Mouse (Mus musculus) embryo, embryonic 10 days (tissue): ENCODE results near the gene Rps25.
"Not testable (repeated sequence)": the region's sequence is repeated elsewhere in the genome, so short reads cannot be mapped to it uniquely, and the experiment has no call there.

Experiments
- DNase-seq: peaks from one replicate; pipeline ENCODE4 v3.0.0-alpha.2; 2015; ENCODE audit warnings: low spot score

Gene Rps25

DNA sequence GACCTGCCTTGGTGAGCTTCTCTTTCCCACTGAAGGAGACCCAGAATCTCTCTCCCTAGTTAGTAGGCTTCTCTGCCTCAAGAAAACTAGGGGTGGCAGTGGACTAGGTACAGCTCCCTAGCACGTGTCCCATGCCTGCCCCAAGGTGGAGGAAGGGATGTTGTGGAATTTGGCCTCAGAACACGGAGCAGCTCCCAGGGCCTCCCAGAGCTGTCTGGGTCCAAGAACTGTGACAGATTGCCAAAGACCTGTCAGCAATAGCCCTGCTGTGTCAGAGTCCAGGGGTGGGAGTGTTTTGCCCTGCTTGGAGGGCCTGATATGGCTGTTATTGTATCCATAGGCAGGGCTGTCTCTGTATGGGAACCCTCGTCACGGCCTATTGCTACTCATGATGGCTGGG lies 5.9 kb upstream of the Rps25 start:
- DNase-seq, result no peak

DNA sequence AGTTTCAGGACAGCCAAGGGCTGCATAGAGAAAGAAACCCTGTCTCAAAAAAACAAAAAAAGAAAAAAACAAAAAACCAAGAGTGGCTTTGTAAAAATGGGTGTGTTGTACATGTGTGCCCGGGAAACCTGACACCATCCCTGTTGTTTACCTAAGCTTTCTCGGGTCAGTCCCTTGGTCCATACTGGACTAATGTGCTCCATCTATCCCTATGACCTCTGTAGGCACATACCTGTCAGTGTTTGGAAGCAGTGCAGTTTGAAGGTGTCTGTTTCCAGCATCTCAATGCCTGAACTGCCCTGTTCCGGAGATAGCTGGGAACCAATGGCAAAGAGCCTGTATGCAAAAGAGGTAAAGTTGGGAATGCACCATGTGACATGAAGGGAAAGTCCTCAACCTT lies 1.9 kb upstream of the Rps25 start:
- DNase-seq, result no peak

DNA sequence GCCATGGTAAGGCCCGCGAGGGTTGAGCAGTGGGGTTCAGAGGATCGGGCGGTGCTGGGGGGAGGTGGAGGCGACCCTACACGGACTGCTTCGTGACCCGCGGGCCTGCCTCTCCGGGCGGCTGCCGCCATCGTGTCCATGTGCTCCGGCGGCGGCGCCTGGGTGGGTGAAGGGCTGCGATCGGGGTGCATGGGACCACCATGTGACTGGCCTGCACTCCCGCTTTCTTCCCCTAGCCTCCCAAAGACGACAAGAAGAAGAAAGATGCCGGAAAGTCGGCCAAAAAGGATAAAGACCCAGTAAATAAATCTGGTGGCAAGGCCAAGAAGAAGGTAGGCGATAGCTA lies 786 bp downstream of the Rps25 start:
- no peak for DNase-seq

DNA sequence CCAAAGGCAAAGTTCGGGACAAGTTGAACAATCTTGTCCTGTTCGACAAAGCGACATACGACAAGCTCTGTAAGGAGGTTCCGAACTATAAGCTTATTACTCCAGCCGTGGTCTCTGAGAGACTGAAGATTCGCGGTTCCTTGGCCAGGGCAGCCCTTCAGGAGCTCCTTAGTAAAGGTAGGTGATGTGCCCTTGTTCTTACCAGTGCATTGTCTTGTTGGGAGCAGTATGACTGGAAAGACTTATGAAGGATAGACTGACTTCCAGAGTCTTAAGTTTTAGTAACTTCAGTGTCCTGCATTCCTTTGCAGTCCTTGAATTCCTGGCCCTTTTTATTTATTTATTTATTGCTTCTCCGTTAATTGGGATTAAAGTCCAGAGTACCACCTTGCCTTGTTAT lies 1.8 kb downstream of the Rps25 start:
- not testable (repeated sequence) for DNase-seq

DNA sequence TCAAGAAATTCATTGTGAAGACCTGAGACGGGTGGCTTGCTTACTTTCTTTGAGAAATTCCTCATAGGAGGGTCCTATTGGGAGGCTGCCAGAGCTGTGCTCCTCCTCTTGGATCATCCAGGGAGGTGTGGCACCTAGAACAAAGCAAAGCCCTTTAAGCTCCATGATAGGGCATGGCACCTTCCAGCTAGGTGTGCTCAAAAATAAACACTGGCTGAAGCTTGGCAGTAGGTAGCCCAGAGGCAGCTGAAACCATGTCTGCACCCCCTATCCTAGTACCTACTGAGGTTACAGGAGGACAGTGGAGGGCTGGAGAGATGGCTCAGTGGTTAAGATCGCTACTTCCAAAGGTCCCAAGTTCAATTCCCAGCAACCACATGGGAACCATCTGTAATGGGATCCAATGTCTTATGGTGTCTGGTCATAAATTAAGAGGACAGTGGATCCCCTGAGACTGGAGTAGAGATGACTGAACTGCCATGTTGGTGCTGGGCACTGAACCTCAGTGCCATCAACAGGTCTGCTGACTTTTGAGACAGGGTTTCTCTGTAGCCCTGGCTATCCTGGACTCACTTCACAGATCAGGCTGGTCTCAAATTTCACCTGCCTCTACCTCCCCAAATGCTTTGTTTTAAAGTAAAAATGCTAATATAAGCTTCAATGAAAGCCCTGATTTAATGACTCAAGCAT lies 3.9 kb downstream of the Rps25 start:
- DNase-seq, result no peak

DNA sequence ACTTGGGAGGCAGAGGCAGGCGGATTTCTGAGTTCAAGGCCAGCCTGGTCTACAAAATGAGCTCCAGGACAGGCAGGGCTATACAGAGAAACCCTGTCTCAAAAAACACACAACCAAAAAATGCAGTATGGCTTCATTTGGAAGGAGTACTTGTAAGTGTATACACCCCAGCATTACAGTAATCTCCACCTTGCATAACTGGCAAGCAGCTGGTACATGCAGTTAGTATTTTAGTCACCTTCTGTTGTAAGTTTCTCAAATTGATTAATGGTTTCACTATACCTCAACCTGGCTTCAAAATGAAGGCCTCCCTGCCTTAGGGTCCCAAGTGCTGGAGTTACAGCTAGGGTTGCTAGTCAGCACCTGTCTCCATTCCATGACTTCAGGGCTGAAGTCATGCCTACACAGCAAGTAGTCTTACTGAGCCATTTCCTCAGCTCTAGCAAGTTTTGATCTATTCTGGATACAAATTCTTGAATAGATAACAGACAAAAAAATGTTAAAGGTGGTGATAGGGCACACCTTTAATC lies 4.7 kb downstream of the Rps25 start:
- no peak for DNase-seq

DNA sequence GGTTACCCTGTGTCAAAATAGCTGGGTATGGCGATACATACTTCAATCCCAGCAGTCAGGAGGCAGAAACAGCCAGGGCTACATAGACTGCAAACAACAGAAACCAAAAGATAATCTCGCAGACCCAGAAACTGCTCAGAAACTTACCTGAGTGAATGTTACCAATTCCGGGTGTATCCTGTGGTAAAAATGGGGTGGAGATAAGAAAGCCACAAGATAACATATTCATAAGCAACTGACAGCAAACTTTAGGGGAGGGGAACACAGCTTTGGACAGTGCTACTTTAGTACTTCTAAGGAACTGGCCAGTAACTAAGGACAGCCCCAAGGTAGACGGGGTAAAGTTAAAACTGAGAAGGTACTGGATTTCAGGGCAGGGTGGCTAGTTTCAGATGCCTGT lies 5.4 kb downstream of the Rps25 start:
- DNase-seq, result no peak

DNA sequence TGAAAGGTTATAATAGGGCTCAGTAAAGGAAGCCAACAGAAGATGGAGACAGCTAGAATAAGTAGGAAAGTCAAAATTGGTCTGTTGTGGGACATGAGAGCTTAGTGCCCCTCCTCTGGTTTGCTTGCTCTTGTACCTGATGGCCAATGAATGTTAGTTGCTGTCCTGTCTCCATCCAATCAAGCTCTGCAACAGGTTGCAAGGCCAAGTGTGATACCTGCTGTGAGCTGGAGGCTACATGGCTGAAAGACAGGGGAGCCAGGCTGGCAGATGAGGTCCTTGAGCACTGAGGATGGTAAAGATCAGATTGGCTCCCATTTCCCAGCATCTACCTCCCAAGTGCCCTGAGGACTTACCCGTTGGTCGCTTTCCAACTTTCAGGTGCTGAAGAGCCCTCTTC lies 5.8 kb downstream of the Rps25 start:
- DNase-seq, result no peak

DNA sequence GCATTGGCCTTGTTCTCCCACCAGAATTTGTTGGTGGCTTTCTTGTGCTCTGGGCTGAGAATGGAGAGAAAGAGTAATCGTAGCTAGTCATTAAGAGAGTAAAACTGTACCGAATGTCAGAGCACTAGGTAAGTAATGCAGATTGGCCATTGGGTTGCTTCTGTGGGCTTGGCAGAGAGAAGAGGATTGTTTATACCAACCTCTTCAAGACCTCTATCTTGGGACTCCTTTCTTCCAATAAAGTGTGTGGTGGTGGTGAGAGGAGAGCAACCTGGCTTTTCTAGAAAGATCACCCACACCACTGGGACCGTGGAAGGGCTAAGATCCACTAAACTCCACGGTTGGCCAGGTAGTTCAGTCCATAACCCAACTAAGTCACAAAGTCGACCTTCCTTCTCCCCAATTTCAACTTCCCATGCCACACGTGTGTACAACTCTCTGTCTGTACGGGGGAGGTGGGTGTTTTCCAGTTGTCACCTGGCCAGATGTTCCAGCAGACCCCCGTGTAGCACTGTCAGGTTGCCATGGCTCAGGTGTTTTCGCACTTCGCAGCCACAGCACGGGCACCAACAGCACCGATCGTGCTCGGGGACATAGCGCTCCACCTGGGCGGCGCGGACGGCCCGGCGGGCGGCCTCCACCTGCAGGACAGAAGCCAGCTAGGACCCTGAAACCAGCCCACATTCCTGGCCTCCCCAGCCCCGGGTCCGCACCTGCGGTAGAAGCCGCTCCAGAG lies 10.4 kb downstream of the Rps25 start:
- no peak for DNase-seq

DNA sequence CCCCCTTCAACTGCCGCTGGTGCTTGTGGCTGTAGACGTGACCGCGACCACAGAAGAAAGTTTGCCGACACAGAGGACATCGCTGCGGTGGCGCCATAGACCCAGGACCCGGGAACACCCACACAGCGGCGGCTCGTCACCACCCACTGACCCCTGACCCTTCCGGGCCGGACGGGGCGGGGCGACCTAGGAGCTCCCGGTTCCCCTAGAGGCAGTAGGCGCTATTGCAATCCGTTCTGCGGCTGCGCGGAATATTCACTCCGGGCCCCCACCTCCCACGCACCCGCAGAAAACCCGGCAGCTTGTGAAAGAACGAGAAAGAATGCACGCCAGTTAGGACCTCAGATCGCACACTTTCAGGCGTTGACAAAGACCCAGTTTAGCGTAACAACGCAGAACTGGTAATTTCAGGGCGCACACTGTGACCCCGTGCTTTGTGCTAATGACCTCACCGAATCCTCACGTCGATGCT lies 11.0 kb downstream of the Rps25 start:
- peak; percentile 95 for DNase-seq

DNA sequence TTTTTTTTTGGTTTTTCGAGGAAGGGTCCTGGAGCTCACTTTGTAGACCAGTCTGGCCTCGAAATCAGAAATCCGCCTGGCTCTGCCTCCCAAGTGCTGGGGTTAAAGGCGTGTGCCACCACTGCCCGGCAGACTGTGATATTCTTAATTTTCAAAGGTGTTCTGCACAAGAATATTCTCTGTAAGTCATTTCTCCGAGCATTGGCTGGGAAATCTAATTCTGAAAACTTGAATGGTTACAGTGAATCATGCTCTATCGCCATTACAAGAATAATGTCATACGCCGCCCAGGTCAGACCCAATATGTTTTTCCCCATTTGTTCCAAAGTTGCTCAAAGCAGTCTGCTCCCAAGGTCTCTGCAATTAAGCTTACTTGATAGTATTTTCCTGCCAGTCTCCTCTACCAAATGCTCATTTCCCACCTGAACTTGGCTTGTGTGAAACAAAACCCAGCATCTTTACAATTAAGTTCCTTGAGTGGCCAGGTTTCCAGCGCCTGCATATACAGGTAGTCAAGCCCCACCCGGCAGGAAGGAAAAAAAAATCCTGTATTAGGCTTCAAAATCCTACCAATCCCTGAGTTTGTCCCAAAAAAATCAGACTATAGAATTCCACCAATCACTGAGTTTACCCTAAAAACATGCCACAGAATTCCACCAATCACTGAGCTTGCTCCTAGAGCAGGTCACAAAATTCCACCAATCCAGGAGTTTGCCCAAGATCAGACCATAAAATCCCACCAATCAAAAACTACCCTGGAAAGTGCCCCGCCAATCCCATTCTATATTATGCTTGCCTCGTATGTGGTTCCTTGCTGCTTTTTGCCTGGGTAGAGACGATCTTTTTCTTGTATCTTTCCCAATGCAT lies 11.8 kb downstream of the Rps25 start, which contains the start of gene Ccdc84:
TSS of gene Ccdc84 (minus strand) at position 51 of the 867 bp plus-strand sequence.
- no peak for DNase-seq

DNA sequence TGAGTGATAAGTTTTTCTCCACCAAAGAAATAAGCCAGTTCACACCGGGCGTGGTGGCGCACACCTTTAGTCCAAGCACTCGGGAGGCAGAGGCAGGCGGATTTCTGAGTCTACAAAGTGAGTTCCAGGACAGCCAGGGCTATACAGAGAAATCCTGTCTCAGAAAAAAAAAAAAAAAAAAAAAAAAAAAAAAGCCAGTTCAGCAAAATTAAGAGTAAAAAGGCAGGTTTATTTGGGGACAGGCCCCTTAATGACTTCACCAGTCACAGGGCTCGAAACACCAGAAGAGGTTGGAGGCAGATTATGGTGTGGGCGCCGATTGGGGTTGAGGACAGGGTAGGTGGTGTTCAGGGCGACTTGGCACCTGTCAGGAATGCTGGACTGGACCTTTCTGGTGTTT lies 12.8 kb downstream of the Rps25 start:
- DNase-seq, result not testable (repeated sequence)

DNA sequence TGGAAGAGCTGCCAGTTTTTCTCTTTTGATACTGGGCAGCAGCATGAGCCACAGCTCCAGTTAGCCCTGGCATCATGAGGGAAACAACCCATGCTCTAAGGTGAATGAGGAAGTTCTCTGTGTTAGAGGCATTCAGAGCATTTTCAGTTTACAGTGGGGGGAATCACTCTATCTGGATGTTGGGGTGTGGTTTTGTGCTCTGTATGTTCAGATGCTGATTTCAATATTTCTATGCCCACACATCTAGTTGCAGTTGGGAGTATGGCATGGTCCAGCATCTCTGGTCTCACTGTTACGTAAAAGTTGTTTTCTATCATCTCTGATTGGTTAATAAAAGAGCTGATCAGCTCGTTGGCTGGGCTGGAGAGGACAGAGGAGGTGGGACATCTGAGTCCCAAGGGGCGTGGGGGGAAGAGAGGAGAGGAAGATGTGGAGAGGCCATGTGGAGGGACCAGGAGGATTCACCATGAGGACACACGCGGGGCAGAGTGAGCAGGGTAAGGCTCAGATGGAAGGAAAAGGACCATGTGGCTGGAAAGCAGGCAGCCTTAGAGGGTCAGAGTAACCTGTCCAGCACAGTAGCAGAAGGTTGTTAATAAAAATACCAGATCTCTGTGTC lies 13.4 kb downstream of the Rps25 start:
- no peak for DNase-seq

DNA sequence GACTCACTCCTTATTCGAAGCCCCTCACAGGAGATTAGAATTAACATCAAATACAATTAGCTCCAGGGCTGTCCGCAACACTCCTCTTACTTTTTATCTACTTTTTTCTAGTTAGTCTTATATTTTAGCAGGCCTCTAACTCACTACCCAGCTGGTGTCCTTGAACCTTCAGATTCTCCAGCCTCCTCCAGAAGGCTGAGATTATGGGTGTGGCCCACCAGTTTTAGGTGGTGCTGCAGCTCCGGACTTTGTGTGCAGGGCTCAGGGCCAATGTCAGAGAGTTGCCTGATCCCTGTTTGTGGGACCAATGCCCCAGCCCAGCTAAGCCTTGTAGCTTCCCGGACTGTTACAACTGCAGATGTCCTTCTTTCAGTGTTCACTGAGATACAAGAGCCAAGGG lies 16.6 kb downstream of the Rps25 start:
- DNase-seq, result no peak

DNA sequence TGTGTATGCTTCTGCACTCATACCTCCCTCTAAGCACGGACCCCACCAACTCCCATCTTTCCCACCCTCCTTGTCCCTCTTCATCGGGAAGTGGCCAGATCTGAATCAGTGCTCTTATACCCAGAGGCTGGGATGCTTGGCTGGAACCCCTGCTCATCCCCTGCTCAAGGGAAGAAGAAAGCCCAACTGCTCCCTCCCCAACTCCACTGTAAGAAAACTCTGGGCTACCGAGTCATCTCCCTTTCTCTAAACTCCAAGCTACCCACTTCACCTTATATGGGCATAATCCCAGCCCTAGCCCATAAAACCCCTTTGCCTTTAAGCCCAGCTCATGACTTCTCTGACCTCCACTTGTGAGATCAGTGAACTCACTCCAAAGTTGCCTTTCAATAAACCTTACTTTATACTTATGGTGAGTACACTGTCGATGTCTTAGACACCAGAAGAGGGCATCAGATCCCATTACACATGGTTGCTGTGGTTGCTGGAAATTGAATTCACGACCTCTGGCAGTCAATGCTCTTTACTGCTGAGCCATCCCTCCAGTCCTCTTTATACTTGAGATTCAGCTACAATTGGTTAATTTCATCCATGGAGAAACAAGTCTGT lies 25.7 kb downstream of the Rps25 start:
- no peak for DNase-seq

DNA sequence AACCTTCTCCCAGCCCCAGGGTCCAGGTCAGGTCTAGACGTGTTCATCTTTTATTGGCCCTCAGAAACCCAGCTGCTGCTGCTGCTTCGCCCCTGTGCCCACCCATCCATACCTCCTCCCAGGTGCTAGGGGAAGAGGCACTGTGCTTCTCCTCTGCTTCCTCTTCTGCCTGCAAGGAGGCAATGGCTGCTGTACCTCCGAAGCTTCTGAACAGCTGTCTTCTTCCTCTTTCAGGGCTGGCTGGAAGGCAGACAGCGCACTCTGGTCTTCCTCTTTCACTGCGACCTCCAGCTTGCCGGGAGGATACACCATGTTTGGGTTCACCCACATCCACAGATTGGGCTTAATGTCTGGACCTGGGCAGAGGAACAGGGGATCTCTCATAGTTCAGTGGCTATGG lies 28.8 kb downstream of the Rps25 start:
- DNase-seq, result no peak

DNA sequence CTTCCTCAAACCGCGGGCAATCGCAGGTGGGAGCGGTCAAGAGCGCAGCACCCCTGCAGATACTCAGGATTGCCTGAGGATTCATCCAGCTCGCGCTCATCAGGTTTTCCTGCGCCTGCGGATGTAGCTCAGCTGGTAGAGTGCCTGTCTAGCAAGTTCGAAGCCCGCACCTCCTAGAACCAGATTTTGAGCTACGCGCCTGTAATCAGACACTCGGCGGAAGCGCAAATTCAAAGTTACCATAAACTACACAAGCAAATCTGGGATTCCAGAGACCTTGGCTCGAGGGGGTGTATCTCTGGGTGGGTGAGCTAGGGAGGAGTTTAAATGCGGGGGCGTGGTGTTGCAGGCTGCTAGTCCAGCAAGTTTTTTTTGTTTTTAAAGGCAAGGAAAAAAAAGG lies 34.0 kb downstream of the Rps25 start, which contains the start of gene Foxr1:
TSS of gene Foxr1 (minus strand) at position 176 of the 400 bp plus-strand sequence.
- no peak for DNase-seq

DNA sequence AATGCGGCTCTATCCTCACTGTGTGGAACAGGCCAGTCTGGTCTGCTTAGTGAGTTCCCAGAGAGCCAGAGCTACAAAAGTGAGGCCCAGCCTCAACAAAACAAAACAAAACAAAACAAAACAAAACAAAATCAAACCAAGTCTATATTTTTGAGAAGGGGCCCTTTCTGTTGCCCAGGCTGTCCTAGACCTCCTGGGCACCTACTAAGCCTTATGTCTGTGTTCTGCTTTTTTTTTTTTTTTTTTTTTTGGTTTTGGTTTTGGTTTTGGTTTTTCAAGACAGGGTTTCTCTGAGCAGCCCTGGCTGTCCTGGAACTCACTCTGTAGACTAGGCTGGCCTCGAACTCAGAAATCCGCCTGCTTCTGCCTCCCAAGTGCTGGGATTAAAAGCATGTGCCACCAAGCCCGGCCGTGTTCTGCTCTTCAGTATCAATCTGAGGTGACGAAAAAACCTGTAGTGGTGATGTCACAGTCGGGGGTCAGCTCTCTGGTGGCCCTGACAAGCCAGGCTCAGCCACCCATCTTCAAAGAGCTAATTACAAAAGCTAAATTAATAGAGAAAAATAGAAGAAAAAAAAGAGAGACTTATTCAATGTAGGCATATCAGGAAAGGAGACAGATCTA lies 37.6 kb downstream of the Rps25 start:
- not testable (repeated sequence) for DNase-seq

DNA sequence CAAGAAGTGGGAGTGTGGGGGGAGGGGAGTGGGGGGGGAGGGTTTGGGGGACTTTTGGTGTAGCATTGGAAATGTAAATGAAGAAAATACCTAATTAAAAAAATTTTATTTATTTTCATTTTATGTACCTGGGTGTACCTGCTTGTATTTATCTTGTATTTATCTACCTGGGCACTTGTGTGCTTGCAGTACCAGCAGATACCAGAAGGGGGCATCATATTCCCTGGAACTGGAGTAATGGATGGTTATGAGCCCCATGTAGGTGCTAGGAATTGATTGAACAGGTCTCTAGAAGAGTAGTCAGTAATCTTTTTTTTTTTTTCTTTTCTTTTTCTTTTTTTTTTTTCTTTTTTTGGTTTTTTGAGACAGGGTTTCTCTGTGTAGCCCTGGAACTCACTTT lies 43.4 kb downstream of the Rps25 start:
- DNase-seq, result no peak

DNA sequence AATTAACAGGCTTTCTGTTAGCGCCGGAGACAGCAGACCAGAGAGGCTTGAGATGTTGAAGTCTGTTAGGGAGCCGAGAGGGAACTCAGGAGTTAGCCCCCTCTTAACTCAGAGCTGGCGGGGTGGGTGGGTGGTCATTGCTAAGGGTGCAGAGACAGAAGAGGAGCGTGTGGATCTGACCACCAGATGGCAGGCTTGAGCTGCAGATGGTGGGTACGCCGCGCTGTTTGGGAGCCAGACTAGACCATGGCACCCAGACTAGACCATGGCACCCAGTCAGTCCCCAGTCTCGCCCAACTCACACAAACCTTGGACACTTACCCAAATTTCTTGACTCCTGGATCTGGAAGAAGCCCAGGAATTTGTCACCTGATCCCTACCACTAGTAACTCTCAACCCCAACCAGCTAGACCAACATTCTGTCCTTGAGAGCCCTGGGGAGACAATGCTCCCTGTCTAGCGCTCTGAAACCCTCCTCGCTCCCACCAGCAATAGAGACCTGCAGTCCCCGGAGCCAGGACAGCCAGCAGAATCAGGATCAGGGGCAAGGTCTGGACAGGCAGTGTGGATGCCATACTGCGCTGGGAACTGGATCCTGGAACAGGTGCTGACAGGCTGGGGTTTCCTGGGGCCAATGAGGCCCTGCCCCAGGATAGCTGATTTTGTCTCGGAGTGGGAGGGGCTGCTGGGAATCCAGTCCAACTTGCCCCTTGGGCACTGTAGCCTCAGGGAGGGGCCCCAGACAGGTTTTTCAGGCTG lies 47.4 kb downstream of the Rps25 start:
- DNase-seq, result peak; percentile 93
